Mouse (Mus musculus) hindbrain, postnatal 0 days (tissue): Measurements from ENCODE around the gene Spag7. TPM values are rescaled to one million over a fixed set of nuclear protein-coding genes. Genes with fewer than 3 reads are reported as not detected.
A peak's percentile ranks its signal among the peaks of the same experiment; 100 is the strongest.

ENCODE experiments used
- ATAC-seq: fragments of 200-750 bp; cut with Nextera tagmentation; 2 replicates; pipeline ENCODE4 v1.8.0; 2017; ENCODE audit warnings: mild to moderate bottlenecking, moderate TSS enrichment, moderate library complexity
- DNase-seq: peaks from one replicate; pipeline ENCODE4 v3.0.0-alpha.2; 2015; ENCODE audit warnings: low spot score
- H3K27ac ChIP-seq: fragments of 300-500 bp; sonication (generic); 2 replicates; pipeline ENCODE4 v1.5.1; 2014; ENCODE audit warnings: mild to moderate bottlenecking
- H3K27me3 ChIP-seq: fragments of 300-500 bp; sonication (generic); 2 replicates; pipeline ENCODE4 v1.6.1; 2014; ENCODE audit warnings: low read length, mixed read lengths; ENCODE audit not compliant: insufficient read depth
- H3K36me3 ChIP-seq: fragments of 300-500 bp; sonication (generic); 2 replicates; pipeline ENCODE4 v1.6.1; 2014; ENCODE audit warnings: low read length, mixed read lengths; ENCODE audit not compliant: insufficient read depth
- H3K4me1 ChIP-seq: fragments of 300-500 bp; sonication (generic); 2 replicates; pipeline ENCODE4 v1.6.1; 2014; ENCODE audit warnings: antibody characterized with exemption, low read length, mixed read lengths; ENCODE audit not compliant: insufficient read depth
- H3K4me2 ChIP-seq: fragments of 300-500 bp; sonication (generic); 2 replicates; pipeline ENCODE4 v1.6.1; 2014; ENCODE audit warnings: low read depth, mild to moderate bottlenecking, low read length, moderate library complexity, mixed read lengths
- H3K4me3 ChIP-seq: fragments of 300-500 bp; sonication (generic); 2 replicates; pipeline ENCODE4 v1.5.1; 2014; ENCODE audit warnings: low read length
- H3K9ac ChIP-seq: fragments of 300-500 bp; sonication (generic); replicated peaks from 2 replicates; pipeline ENCODE4 v1.6.1; 2014; ENCODE audit warnings: mild to moderate bottlenecking, low read length, moderate library complexity, mixed read lengths
- H3K9me3 ChIP-seq: fragments of 300-500 bp; sonication (generic); 2 replicates; pipeline ENCODE4 v1.6.1; 2016; ENCODE audit warnings: low read length, mixed read lengths
- CTCF ChIP-seq: IDR thresholded peaks from 2 replicates; pipeline ENCODE4 v1.5.1; 2016; ENCODE audit warnings: antibody characterized with exemption, control low read depth, low read depth
- WGBS: fragments of 180-500 bp; shearing (Covaris S2); extraction: QIAGEN DNeasy Blood & Tissue Kit; methylation state at CpG from one replicate; pipeline ENCODE4 v1.1.7; 2014; 5-methylcytosine and 5-hydroxymethylcytosine counted together
- polyA plus RNA-seq: library from polyadenylated mRNA; unstranded; fragments of >200 nt; fragmentation: Nextera tagmentation; extraction: Ambion mirVana; gene quantifications from 2 replicates; pipeline ENCODE4 v1.2.1, GENCODE M21; 2015
- total RNA-seq: library from RNA; depleted of rRNA; stranded (reverse); fragments of >200 nt; gene quantifications from 2 replicates; pipeline ENCODE4 v1.2.3, GENCODE M21; 2014

The Spag7 gene
- total and polyA plus RNA-seq, 2 experiments from 2014 or later, result 31.9 to 138 TPM

DNA sequence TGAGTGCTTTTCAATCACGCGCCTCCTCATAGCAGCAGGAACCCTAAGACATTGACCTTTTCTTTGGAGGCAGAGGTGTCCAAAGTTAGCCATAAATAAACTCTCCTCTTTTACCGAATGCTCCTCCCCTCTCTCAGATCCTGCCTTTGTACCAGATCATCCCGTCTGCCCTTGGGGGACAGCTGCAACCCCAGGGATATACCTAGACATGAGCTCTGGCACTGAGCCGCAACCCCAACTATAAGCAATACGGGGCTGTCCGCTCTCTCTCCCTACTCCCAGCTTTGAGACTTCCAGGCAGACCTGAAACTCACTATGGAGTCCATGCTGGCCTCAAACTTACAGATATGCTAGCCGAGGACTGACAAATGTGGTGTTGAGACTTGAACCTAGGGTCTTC, 2.5 kb downstream of the Spag7 start:
- Histone ChIP-seq H3K9ac (no peak overlapping the region), H3K4me2 (no peak overlapping the region), H3K4me1 (peaks cover 4% of the 10 kb centered on the region; the same call in 1 of the 2 replicates), H3K36me3 (peaks cover 32% of the 10 kb centered on the region), H3K9me3 (no peaks in the 10 kb centered on the region), H3K27ac (no peak overlapping the region), H3K27me3 (no peaks in the 10 kb centered on the region), H3K4me3 (no peak overlapping the region)
- no peak for TF ChIP-seq CTCF
- WGBS, result 97% methylated on average over 8 of the region's 8 CpGs
- ATAC-seq (no peak), DNase-seq (no peak)

GRCm38 (mm10) chr11:70664741-70665140, 4.5 kb downstream of the Spag7 start:
- TF ChIP-seq CTCF, result 0 out of 2 replicates have a peak, but pooled peaks have one; percentile 4
- Histone ChIP-seq H3K9ac (no peak overlapping the region), H3K9me3 (no peaks in the 10 kb centered on the region), H3K4me1 (peaks cover 4% of the 10 kb centered on the region; the same call in 1 of the 2 replicates), H3K4me2 (no peak overlapping the region), H3K27me3 (no peaks in the 10 kb centered on the region), H3K36me3 (peaks cover 32% of the 10 kb centered on the region), H3K27ac (no peak overlapping the region), H3K4me3 (no peak overlapping the region)
- ATAC-seq (no peak), DNase-seq (no peak)
- WGBS, result 95% methylated on average over 9 of the region's 9 CpGs

GRCm38 (mm10) chr11:70663957-70664356, 5.3 kb downstream of the Spag7 start:
- H3K4me1 ChIP-seq, result peaks cover 4% of the 10 kb centered on the region; the same call in 1 of the 2 replicates
- WGBS, result 83% methylated on average over 6 of the region's 6 CpGs
- H3K27ac ChIP-seq, result no peak overlapping the region
- no peak overlapping the region for H3K4me2 ChIP-seq
- ATAC-seq, result no peak
- H3K9me3 ChIP-seq, result no peaks in the 10 kb centered on the region
- no peak for DNase-seq
- no peak overlapping the region for H3K4me3 ChIP-seq
- no peak for TF ChIP-seq CTCF
- no peak overlapping the region for H3K9ac ChIP-seq
- no peaks in the 10 kb centered on the region for H3K27me3 ChIP-seq
- peaks cover 32% of the 10 kb centered on the region for H3K36me3 ChIP-seq

GRCm38 (mm10) chr11:70663101-70663500, 6.1 kb downstream of the Spag7 start:
- Histone ChIP-seq H3K4me1 (peaks cover 4% of the 10 kb centered on the region; the same call in 1 of the 2 replicates), H3K9me3 (no peaks in the 10 kb centered on the region), H3K36me3 (peaks cover 32% of the 10 kb centered on the region), H3K27ac (no peak overlapping the region), H3K9ac (no peak overlapping the region), H3K4me3 (no peak overlapping the region), H3K4me2 (no peak overlapping the region), H3K27me3 (no peaks in the 10 kb centered on the region)
- DNase-seq, result no peak
- WGBS, result 91% methylated on average over 8 of the region's 8 CpGs
- no peak for TF ChIP-seq CTCF
- no peak for ATAC-seq

- DNase-seq (no peak), ATAC-seq (no peak)
- H3K4me2 ChIP-seq, result no peak overlapping the region
- no peak overlapping the region for H3K9ac ChIP-seq
- 0 out of 2 replicates have a peak, but pooled peaks cover 5% of the 10 kb centered on the region for H3K4me1 ChIP-seq
- H3K36me3 ChIP-seq, result peaks cover 32% of the 10 kb centered on the region
- H3K27me3 ChIP-seq, result no peaks in the 10 kb centered on the region
- no peak for TF ChIP-seq CTCF
- no peaks in the 10 kb centered on the region for H3K9me3 ChIP-seq
- no peak overlapping the region for H3K27ac ChIP-seq
- H3K4me3 ChIP-seq, result no peak overlapping the region
- WGBS, result 86% methylated on average over 8 of the region's 8 CpGs
Observed at GRCm38 (mm10) chr11:70660571-70660970, 8.6 kb downstream of the Spag7 start.

- Histone ChIP-seq H3K27me3 (no peaks in the 10 kb centered on the region), H3K9me3 (no peaks in the 10 kb centered on the region), H3K4me2 (no peak overlapping the region), H3K27ac (no peak overlapping the region), H3K36me3 (peaks cover 19% of the 10 kb centered on the region), H3K4me1 (0 out of 2 replicates have a peak, but pooled peaks cover 5% of the 10 kb centered on the region), H3K4me3 (no peak overlapping the region), H3K9ac (no peak overlapping the region)
- ATAC-seq (no peak), DNase-seq (no peak)
- WGBS, result 78% methylated on average over 8 of the region's 8 CpGs
- no peak for TF ChIP-seq CTCF
Observed at GRCm38 (mm10) chr11:70658942-70659341, 10.3 kb downstream of the Spag7 start.

- Histone ChIP-seq H3K4me3 (no peak overlapping the region), H3K9ac (no peak overlapping the region), H3K4me1 (0 out of 2 replicates have a peak, but pooled peaks cover 5% of the 10 kb centered on the region), H3K4me2 (no peak overlapping the region), H3K9me3 (no peaks in the 10 kb centered on the region), H3K36me3 (peaks cover 15% of the 10 kb centered on the region; the same call in 1 of the 2 replicates), H3K27ac (no peak overlapping the region), H3K27me3 (no peaks in the 10 kb centered on the region)
- TF ChIP-seq CTCF, result no peak
- no peak for ATAC-seq
- WGBS, result 83% methylated on average over 5 of the region's 5 CpGs
- no peak for DNase-seq
Observed at GRCm38 (mm10) chr11:70658521-70658920, 10.7 kb downstream of the Spag7 start.
